Mouse (Mus musculus) cerebellum, postnatal 14 days (tissue): Measurements from ENCODE around the gene Rps6ka2.
"Not testable (repeated sequence)": the region's sequence is repeated elsewhere in the genome, so short reads cannot be mapped to it uniquely, and the experiment has no call there.

Experiments
- DNase-seq, 2 experiments: peaks; one replicate each; pipeline ENCODE4 v3.0.0; 2021; ENCODE audit warnings: mixed read lengths in 2 of 2

Rps6ka2 gene

GRCm38 (mm10) chr17:7271522-7272134 lies 101.7 kb downstream of the Rps6ka2 start:
- no peak for DNase-seq

GRCm38 (mm10) chr17:7273054-7273453 lies 103.1 kb downstream of the Rps6ka2 start:
- peak in 1 of 2 experiments; percentile 51 for DNase-seq

- no peak for DNase-seq
Observed at GRCm38 (mm10) chr17:7273785-7274184, 103.9 kb downstream of the Rps6ka2 start.

- peak; percentile 90 to 94 for DNase-seq
Observed at GRCm38 (mm10) chr17:7278702-7279242, 108.9 kb downstream of the Rps6ka2 start.

- no peak for DNase-seq
Observed at GRCm38 (mm10) chr17:7279251-7279650, 109.3 kb downstream of the Rps6ka2 start.

- DNase-seq, result peak; percentile 51 to 57
Observed at GRCm38 (mm10) chr17:7284297-7284910, 114.5 kb downstream of the Rps6ka2 start.

- no peak for DNase-seq
Observed at GRCm38 (mm10) chr17:7285292-7285691, 115.4 kb downstream of the Rps6ka2 start.

GRCm38 (mm10) chr17:7286422-7287050 lies 116.6 kb downstream of the Rps6ka2 start:
- DNase-seq, result peak in 1 of 2 experiments; percentile 40

- DNase-seq, result peak; percentile 74 to 77
Observed at GRCm38 (mm10) chr17:7292012-7292684, 122.2 kb downstream of the Rps6ka2 start.

GRCm38 (mm10) chr17:7306278-7307196 lies 136.6 kb downstream of the Rps6ka2 start:
- peak; percentile 49 to 67 for DNase-seq

GRCm38 (mm10) chr17:7315693-7316382 lies 145.9 kb downstream of the Rps6ka2 start:
- not testable (repeated sequence) for DNase-seq

GRCm38 (mm10) chr17:7319789-7320188 lies 149.9 kb downstream of the Rps6ka2 start:
- DNase-seq, result not testable (repeated sequence)

- not testable (repeated sequence) for DNase-seq
Observed at GRCm38 (mm10) chr17:7324346-7324745, 154.4 kb downstream of the Rps6ka2 start, which contains the start of gene Tcp10a. TSS of gene Tcp10a (plus strand) at chr17:7324646.

GRCm38 (mm10) chr17:7326415-7326814 lies 156.5 kb downstream of the Rps6ka2 start:
- not testable (repeated sequence) for DNase-seq

- not testable (repeated sequence) for DNase-seq
Observed at GRCm38 (mm10) chr17:7332745-7333144, 162.8 kb downstream of the Rps6ka2 start.

- peak in 1 of 2 experiments; percentile 11 for DNase-seq
Observed at GRCm38 (mm10) chr17:7337381-7337780, 167.5 kb downstream of the Rps6ka2 start.

- DNase-seq, result peak; percentile 66 to 71
Observed at GRCm38 (mm10) chr17:7348765-7349164, 178.8 kb downstream of the Rps6ka2 start.

GRCm38 (mm10) chr17:7352596-7352995 lies 182.7 kb downstream of the Rps6ka2 start, which contains the start of gene Ttll2:
TSS of gene Ttll2 (minus strand) at chr17:7352696.
- not testable (repeated sequence) for DNase-seq
